Mouse (Mus musculus) kidney, adult 10 weeks (tissue): ENCODE measurements around the gene Cited1. TPM values are rescaled to one million over a fixed set of nuclear protein-coding genes. Genes with fewer than 3 reads are reported as not detected.

Experiments used
- polyA plus RNA-seq: library from polyadenylated mRNA; stranded (reverse); fragments of 350-450 nt; fragmentation: Illumina TruSeq; extraction: RNeasy Lipid Tissue Mini Kit (QIAGEN cat#74804); gene quantifications from one replicate; pipeline ENCODE4 v1.2.3, GENCODE M21; 2014; ENCODE audit warnings: low read depth, low replicate concordance

Gene Cited1
- polyA plus RNA-seq = not detected

GRCm38 (mm10) chrX:102251937-102252860 lies at the start of gene Cited1:
Gene Cited1 (minus strand): TSS chrX:102252181.

Other genes starting within 250 kb of the Cited1 start
- gene Rtl5, start 180.9 kb downstream of the Cited1 start, polyA plus RNA-seq = 2.5 TPM
- gene Pin4, start 132.7 kb downstream of the Cited1 start, polyA plus RNA-seq = 138 TPM
- gene Ercc6l, start 95.1 kb downstream of the Cited1 start, polyA plus RNA-seq = 0.32 TPM
- gene Rps4x, start 62.8 kb downstream of the Cited1 start, polyA plus RNA-seq = 946 TPM